Mouse (Mus musculus): Measurements from ENCODE around the gene Exoc4.

DNA sequence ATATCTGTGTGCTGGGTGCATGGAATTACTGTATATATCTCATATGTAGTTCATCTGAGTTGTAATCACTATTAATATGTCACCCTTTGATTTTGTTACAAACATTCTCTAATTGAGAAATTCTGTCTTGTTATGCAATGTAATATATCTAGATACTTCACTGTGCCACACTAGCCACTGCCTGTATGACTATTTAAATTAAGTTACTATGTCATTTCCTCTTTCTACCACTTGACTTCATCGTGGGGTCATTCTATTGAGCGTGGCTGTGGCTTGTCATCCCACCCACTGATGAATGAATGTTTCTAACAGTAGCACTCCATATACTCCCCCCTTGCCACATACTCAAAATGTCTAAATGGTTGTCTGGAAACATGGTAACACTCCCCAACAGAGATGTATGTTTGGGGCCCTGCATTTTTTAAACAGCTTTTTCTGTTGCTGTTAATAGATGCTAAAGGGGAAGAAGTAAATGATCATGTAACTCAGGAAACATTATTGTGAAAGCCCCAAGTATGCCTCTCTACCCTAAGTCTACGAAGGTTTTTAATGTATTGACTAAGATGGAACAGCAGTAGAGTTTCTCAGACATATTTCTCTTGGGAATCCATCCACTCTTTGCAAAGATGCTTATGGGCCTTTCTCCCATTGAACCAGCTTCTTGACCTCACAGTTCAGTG, 618.2 kb downstream of the Exoc4 start:
- TF ChIP-seq CTCF (IDR thresholded peaks at IDR 0.05; ENCODE audit: extremely low read depth, insufficient read length, insufficient replicate concordance, low read depth, low read length) (no peak), POLR2A (IDR thresholded peaks at IDR 0.05; ENCODE audit: low read depth, low read length) (no peak)

Data from small intestine, adult 2 months (tissue).